Mouse (Mus musculus): ENCODE results near the gene Defb3.

DNA sequence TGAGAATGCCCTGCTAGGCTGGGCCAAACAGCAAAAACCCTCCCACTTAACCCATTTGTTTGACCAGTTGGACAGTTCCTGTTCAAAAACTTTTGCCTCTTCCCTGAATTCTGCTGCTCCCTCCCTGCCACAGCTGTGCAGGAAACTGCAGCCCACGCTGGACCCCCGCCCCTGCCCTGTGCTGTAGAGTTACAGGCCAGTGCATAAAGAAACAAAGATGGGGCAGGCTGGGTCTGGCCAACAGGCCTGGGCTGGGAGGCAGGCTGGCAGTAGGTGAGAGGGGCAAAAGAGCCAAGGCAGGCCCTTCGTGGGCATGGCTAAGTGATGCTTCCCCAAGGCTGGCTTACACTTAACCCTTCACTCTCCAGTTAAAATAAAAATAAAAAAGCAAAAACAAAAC is 33.5 kb upstream of the Defb3 start:
- TF ChIP-seq CTCF (IDR thresholded peaks at IDR 0.05; ENCODE audit: control insufficient read depth, insufficient read depth, insufficient replicate concordance, low read depth, low read length) (no peak), POLR2A (IDR thresholded peaks at IDR 0.05; ENCODE audit: control insufficient read depth, low read depth, low read length) (no peak)
